Mouse (Mus musculus) stomach, postnatal 0 days (tissue): ENCODE results near the gene Smoc1. TPM values are rescaled to one million over a fixed set of nuclear protein-coding genes. Genes with fewer than 3 reads are reported as not detected.

ENCODE experiments used
- ATAC-seq: fragments of 200-750 bp; cut with Nextera tagmentation; 2 replicates; pipeline ENCODE4 v1.8.0; 2017; ENCODE audit not compliant: low FRiP score, low TSS enrichment
- DNase-seq: peaks from one replicate; pipeline ENCODE4 v3.0.0-alpha.2; 2016; ENCODE audit warnings: low spot score
- H3K27ac ChIP-seq: fragments of 300-500 bp; sonication (generic); replicated peaks from 2 replicates; pipeline ENCODE4 v1.5.1; 2014; ENCODE audit warnings: mild to moderate bottlenecking, control low read depth
- H3K27me3 ChIP-seq: fragments of 300-500 bp; sonication (generic); 2 replicates; pipeline ENCODE4 v1.6.1; 2014; ENCODE audit warnings: low read length; ENCODE audit not compliant: control insufficient read depth, insufficient read depth
- H3K36me3 ChIP-seq: fragments of 300-500 bp; sonication (generic); 2 replicates; pipeline ENCODE4 v1.6.1; 2014; ENCODE audit warnings: low read length, mixed read lengths; ENCODE audit not compliant: control insufficient read depth, insufficient read depth
- H3K4me1 ChIP-seq: fragments of 300-500 bp; sonication (generic); replicated peaks from 2 replicates; pipeline ENCODE4 v1.6.1; 2014; ENCODE audit warnings: antibody characterized with exemption; ENCODE audit not compliant: control insufficient read depth, insufficient read depth
- H3K4me2 ChIP-seq: fragments of 300-500 bp; sonication (generic); replicated peaks from 2 replicates; pipeline ENCODE4 v1.6.1; 2014; ENCODE audit warnings: low read depth, mild to moderate bottlenecking, control low read depth, moderate library complexity
- H3K4me3 ChIP-seq: fragments of 300-500 bp; sonication (generic); 2 replicates; pipeline ENCODE4 v1.5.1; 2014; ENCODE audit warnings: low read depth, low read length, control low read depth
- H3K9ac ChIP-seq: fragments of 300-500 bp; sonication (generic); 2 replicates; pipeline ENCODE4 v1.6.1; 2014; ENCODE audit warnings: mild to moderate bottlenecking, low read length, control low read depth, mixed read lengths
- H3K9me3 ChIP-seq: fragments of 300-500 bp; sonication (generic); 2 replicates; pipeline ENCODE4 v1.6.1; 2016; ENCODE audit warnings: low read length; ENCODE audit not compliant: control insufficient read depth
- CTCF ChIP-seq: IDR thresholded peaks from 2 replicates; pipeline ENCODE4 v1.5.1; 2016; ENCODE audit warnings: antibody characterized with exemption, low read depth, mild to moderate bottlenecking, moderate library complexity
- EP300 ChIP-seq: optimal IDR thresholded peaks from 2 replicates; pipeline ENCODE3; 2016; ENCODE audit warnings: antibody characterized with exemption
- WGBS: fragments of 180-500 bp; shearing (Covaris S2); extraction: QIAGEN DNeasy Blood & Tissue Kit; methylation state at CpG from one replicate; pipeline ENCODE4 v1.1.7; 2014; 5-methylcytosine and 5-hydroxymethylcytosine counted together
- microRNA-seq: library from miRNA; unstranded; fragments of <30 nt; microRNA quantifications from one replicate; pipeline ENCODE4, GENCODE M21; 2016
- polyA plus RNA-seq: library from polyadenylated mRNA; unstranded; fragments of >200 nt; fragmentation: Nextera tagmentation; extraction: Ambion mirVana; gene quantifications from 2 replicates; pipeline ENCODE4 v1.2.1, GENCODE M21; 2015

The Smoc1 gene
- polyA plus RNA-seq, 1 experiment from 2014 or later = 0.65 TPM

DNA sequence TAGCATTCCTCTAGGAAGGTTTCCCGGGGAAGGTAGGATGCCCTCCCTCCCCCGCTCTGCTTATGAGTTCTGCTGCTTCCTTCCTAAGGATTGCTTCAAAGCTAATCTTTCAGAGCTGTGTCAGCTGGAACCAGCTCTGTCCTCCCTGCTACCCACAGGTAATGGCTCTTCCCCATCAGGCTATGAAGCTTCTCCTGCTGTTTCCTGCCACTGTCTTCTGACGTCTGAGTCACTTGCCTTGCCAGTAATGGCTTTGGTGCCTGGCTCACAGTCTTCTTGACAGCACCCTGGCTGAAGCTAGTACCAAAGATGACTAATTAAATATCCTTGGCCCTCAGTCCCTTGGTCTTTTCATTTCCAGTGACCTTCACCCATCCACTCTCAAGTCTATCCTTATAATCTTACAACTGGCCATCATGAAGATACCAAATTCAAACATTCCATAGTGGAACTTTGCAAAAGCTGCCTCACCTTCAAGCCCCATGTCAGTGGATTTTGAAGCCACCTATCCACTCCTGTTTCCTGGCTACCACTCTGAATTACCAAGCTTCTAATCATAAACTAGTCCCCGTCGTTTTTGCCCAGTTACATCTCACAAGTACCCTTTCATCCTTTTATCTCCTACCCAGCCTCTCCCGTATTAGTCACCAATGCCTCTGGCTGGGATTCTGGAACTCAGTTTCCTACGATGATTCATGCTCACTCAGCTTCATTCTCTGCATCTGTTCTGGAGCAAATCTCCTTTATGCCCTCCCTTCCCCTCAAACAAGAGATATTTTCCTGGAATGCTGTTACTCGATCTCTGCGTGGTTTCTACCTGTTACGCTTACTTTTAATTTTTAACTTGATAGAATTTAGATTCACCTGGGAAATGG, 209.1 kb downstream of the Smoc1 start:
- DNase-seq = no peak
- WGBS = 72% methylated on average over 10 of the region's 10 CpGs
- no peak for TF ChIP-seq EP300
- TF ChIP-seq CTCF = no peak

More for the DNA sequence above, 209.1 kb downstream of the Smoc1 start:
- Histone ChIP-seq H3K4me1 (no peaks in the 10 kb centered on the region), H3K27me3 (no peaks in the 10 kb centered on the region), H3K4me3 (no peak overlapping the region), H3K9ac (no peak overlapping the region), H3K4me2 (no peak overlapping the region), H3K27ac (no peak overlapping the region), H3K36me3 (no peaks in the 10 kb centered on the region), H3K9me3 (no peaks in the 10 kb centered on the region)
- no peak for ATAC-seq

Small RNA genes within 50 kb of the gene (microRNA-seq; reads per million reads assigned to microRNA genes)
- gene Mir3067 = not detected

Other genes with a start within 250 kb of the Smoc1 start
- gene Susd6, start 236.3 kb upstream of the Smoc1 start, polyA plus RNA-seq = 12.3 and 12.9 TPM in 2 replicates
- gene Srsf5, start 81.3 kb upstream of the Smoc1 start, polyA plus RNA-seq = 283 and 303 TPM in 2 replicates
- 0.58 and 1.1 TPM in 2 replicates for gene Slc10a1, start 58.1 kb upstream of the Smoc1 start, polyA plus RNA-seq